Mouse (Mus musculus) erythroblast, embryonic 14.5 days (primary cell): ENCODE data around the gene Itsn1.
A peak's percentile ranks its signal among the peaks of the same experiment; 100 is the strongest.

ENCODE experiments used
- GATA1 ChIP-seq: IDR thresholded peaks from 2 replicates; pipeline ENCODE4 v1.6.1; 2012; ENCODE audit warnings: low read length, inconsistent platforms, mixed read lengths
- TAL1 ChIP-seq: IDR thresholded peaks from 3 replicates; pipeline ENCODE4 v1.6.1; 2012; ENCODE audit warnings: low read length, inconsistent platforms, mixed read lengths

DNA sequence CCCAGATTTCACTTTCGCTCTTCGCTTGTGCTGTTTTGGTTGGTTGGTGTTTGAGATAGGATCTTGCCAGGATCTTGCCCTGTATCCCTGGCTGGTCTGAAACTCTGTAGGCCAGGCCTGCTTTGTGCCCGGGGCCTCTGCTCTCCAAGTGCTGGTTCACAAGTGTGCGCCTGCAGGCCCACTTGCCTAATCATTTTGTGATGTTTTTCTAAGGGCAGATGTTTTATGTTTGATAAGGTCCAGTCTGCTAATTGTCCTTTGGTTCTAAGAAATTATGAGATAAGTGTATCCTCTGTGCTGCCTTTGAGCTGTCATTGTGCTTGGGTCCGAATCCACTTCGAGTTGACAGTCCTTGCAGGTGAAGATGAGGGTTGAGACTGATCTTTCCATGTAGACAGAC, 93.7 kb downstream of the Itsn1 start:
- TF ChIP-seq TAL1: 0 out of 3 replicates have a peak, but pooled peaks have one; percentile 3
- no peak for TF ChIP-seq GATA1
